Mouse (Mus musculus) 3T3-L1 (cell line): ENCODE results near the gene Larp1b.

Experiments
- DNase-seq: peaks from one replicate; pipeline ENCODE4 v3.0.0-alpha.2; 2015; ENCODE audit warnings: low read depth, low spot score

Gene Larp1b

DNA sequence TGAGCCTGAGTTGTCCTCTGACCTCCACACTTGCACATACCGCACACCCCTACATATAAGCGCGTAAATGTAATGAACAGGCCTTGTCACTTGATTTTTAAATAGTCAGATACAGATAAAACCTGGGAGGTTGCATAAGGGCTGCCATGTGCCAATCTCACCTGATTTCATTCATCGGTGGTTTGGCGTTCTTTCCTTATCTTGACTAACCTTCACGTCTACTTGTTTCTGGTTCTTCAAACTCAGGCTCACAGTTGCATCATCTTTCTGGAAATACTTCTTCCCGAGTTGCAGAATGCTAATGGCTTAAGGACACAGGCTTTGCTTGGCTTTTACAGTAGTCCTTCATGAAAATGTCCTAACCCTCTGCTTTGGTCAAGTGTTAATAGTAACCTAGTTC, 71.1 kb downstream of the Larp1b start:
- DNase-seq = no peak

DNA sequence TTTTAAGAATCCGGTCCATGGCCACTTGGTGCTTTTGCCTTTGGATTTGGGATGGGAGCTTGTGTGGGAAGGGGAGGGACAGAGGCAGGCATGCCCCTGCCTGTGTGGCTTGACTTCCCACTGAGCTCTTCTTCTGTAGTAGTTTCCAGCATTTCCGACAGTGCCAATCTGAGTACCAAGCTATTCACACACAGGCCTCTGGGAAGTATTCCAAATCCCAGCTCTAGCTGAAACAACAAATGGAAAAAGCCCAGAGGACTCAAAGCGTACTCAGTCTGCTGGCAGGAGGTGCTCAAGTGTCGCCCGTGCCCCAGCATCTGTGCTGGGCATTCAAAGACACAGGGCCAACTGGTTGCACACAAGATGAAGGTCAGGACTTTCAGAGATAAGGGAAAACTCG, 72.4 kb downstream of the Larp1b start:
- peak; percentile 44 for DNase-seq

DNA sequence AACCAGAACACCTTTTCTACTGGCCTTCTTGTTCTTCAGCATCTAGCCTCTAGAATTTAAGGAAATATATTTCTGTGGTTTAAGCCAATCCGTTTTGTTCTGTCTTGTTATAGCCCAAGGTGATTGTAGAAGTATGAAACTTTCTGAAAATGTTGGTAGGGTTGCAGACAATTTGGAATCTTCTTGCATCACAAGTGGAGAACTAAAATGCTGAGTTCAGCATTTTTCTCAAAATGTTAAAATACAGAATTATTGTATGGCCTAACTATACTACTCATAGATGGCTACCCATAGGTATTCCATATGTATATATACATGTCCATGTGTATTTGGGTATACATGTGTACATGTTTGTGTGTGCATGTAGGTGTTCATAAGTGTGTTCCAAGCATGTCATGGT, 81.1 kb downstream of the Larp1b start:
- no peak for DNase-seq

DNA sequence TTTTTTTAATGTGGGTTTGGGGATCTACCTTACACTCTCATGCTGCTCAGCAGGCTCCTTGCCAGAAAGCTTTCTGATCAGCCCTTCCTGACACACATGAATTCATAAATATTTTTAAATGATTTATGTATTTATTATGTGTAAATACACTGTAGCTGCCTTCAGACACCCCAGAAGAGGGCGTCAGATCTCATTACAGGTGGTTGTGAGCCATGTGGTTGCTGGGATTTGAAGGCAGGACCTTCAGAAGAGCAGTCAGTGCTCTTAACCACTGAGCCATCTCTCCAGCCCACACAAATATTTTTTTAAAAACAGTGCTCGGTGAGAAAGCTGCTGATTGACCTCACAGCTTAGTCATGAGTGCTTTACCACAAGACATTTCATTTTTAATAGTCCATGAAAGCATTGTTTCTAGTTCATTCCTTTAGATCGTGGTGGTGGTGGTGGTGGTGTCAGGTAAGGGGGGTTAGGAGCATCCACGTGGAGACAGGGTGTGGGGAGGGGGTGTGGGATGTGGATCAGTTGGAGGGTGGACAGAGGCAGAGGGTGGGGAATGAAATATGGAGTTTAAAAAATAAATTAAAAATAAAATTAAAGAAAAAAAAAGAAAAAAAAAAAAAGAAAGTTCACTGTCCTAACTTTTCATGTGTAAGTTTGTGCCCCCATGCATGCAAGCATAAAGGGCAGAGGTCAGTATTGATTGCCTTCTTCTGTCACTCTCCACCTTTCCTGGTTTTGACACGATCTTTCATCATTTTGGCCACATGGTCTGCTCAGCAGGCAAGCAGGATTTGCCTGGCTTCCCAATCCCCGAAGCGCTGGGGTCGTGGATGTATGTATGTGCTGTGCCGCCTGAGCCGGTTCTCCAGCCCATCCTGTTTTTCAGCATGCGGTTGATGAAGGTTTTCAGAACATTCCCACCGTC, 81.9 kb downstream of the Larp1b start:
- peak; percentile 77 for DNase-seq

DNA sequence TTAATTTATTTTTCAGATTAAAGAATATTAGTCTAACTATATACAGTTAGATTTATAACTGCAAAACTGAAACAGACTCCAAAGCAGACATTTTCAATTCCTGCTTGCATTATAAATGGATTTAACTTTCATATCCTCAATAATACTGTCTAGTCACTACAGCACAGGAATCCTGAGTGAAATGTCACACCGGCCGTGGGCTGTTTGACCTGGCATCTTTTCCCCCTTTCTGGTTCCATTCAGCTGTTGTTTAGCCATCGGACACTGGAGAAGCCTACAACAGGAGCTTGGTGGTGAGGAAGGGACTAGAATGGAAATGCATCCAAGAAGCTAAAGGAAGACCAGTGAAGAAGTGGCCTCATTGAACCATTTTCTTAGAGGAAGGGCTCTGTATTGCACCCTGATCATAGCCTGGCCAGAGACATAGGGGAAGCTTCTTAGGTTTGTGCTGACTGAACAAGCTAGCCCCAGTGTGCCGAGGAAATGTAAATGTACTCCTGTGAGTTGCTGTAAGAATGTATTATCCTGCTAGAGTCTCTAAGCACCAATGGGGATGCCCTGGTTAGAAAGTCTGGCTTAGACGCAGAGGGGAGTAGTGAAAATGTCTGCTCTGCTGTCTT, 88.8 kb downstream of the Larp1b start:
- DNase-seq = no peak

DNA sequence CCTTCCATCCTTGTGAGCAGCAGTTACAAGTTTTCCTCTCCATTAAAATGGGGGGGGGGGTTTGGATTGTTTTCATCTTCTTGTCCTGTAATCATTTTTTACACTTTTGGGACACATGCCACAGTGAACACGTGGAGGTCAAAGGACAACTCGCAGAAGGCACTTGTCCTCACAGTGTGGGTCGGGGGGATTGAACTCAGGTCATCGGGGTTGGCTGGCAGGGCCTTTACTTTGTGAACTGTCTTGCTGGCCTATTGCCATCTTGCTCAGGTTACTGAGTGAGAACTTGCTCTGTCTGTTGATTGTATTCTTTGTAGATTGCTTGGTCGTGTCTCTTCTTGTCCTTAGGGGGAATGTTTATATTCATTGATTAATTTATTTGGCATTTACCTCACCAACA, 91.6 kb downstream of the Larp1b start:
- no peak for DNase-seq

DNA sequence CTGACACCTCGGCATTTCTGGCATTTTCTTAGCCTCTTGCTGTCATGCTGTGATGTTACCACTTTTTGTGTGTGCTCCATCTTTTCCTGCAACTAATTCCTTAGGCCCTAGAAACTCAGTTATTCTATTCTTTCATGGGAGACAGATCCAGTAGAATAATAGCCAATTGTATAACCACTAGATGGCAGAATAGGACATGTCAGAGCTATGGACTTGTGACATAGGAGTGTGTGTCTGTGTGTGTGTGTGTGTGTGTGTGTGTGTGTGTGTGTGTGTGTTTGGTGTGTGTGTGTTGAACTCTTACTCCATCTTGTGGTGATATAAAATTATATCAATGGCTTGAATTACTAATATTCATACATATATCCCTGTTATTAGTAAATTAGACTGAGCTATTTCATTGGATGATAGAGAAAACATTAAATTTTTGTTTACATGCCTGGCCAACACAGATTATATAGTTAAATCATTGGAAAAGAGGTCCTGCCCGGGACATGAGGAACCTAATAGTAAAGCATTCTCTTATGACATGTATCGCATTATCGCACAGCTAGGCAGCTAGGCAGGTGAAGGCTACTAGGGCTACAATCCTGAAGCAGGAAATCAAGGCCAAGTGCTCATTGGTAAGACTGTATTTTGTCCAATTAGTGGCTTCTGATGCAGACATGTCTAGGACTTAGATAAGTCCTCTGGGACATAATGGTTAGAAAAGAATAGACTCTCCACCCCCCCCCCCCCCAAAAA, 92.7 kb downstream of the Larp1b start:
- peak; percentile 81 for DNase-seq

DNA sequence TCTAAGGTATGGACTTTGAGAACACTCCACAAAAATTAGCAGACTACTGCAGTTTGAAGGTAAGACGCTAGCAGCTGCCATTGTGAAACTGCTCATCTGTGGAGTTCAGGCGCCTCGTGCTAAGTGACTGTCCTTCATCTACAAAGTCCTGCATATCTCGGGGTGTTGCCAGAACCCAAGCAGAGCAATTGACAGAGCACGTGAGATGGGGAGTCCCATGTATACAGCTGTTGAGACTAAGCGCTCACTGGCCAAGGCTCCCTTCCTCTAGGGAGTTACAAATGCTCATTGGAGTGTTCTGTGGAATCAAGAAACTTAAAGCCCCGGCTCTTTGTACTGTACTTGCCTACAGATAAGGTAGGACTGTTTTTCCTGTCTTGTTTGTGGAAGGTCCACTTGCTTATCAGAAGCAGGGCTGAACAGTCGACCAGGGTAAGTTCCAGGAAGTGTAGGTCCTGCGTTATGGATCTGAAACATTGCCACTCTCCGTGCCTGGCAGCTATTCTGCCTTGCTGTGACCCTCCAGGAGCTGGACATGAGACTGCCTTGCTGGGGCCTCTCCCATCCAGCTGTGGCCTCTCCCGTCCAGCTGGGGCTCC, 94.2 kb downstream of the Larp1b start:
- no peak for DNase-seq

DNA sequence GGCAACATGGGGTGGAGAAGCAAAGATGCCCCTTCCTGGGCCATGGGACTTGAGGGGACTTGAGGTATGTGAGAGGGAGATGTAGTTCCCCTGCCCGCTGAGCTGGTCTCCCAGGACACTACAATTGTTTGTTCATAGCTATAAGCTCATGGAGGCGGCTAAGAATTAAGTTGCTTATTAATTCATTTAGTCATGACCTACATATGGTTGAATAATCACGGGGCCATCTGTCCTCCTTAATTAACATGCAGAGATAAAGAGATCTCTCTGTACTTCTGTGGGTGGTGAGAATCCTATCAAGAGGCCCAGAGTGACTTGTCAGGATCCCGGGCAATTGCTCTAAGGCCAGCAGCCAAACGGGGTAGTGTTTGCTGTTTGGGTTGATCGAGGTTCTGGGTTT, 98.2 kb downstream of the Larp1b start:
- no peak for DNase-seq

DNA sequence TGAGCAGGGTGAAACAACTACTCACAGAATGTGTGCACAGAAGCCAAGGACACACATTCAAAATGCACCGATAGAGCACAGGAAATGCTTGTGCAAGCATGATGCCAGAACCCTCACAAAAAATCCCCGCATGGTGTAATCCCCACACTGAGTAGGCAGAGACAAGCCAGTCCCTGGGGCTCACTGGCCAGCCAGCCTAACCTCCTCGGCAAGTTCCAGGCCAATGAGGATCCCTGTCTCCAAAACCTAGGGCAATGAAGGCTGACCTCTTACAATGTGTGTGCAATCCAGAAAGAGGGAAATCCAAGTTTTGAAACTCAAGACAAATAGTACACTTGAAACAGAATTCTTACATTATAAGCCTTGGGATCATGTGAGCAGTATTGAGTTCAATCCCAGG, 103.7 kb downstream of the Larp1b start:
- DNase-seq = no peak

DNA sequence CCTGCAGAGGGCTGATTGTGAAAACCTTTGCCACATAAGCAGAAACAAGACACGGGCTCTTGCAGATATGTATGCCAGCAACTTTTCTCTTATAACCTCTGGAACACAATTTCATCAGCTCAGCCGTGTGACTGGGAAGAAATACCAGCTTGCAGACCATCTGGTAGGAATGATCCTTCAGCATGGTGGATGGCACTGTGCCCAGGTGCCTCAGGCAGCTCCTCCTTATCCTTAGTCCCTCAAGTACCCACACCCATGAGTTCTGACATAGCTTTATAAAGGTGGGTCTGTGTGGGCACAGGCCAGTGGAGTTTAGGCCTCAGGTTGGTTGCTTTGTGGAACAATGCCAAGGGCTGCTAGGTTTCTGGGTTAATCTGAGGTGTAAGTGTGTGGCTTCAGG, 108.8 kb downstream of the Larp1b start:
- peak; percentile 78 for DNase-seq

DNA sequence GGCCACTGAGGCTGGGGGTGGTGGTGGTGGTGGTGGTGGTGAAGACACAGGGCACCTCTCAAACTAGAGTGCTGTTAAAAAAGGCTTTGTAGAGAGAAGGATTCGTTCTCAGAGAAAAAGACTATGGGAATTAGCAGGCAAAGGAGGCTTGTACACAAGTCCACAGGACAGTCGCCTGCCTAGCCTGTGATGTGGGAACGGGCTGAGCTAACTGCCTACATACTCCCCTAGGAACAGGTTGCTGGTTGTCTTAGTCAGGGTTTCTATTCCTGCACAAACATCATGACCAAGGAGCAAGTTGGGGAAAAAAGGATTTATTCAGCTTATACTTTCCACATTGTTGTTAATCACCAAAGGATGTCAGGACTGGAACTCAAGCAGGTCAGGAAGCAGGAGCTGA, 109.6 kb downstream of the Larp1b start:
- DNase-seq = no peak

DNA sequence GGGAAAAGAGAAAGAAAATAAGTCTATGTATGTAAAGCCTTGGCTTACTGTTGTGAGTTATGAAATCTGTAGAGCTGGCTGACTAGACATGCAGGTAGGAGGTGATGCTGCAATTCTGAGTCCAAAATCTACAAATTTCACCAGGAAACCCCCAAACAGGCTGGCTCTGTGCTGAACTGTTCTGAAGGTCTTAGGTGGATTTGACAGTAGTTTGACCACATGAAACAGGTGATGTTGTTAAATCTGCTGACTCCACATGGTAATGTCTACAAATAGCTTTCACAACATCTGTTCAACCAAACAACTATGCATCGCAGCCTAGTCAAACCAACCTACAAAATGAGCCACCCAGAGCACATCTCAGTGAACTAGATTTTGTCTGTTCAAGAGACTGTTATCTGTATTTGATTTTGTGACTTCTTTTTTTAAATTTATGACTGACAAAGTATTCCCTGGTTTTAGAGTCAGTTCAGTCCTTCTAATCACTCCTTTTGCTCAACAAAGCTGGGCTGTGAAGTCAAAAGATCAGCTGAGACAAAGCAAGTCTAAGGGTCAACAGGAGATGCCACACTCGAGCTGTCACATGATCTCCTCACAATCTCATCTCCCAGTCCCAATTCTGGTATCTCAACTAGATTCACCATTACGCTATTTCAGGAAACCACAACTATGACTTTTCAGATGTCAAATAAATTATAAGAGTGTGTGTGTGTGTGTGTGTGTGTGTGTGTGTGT, 112.4 kb downstream of the Larp1b start:
- DNase-seq = no peak

DNA sequence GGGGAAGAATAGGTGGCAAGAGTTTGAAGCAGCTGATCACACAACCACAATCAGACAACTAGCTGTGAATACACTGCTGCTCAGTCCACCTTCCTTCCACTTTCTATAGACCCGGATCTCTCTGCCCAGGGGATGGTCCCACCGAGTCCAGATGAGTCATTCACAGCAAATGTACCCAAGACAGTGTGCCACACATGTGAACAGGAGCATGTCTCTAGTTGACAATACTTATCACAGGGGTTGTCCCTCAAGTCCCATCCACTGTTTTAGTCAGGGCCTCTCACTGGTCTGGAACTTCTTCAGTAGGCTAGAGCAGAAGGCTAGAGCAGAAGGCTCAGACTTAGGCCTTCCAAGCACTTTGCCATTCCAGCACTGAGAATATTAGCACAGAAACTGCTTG, 113.1 kb downstream of the Larp1b start:
- no peak for DNase-seq

DNA sequence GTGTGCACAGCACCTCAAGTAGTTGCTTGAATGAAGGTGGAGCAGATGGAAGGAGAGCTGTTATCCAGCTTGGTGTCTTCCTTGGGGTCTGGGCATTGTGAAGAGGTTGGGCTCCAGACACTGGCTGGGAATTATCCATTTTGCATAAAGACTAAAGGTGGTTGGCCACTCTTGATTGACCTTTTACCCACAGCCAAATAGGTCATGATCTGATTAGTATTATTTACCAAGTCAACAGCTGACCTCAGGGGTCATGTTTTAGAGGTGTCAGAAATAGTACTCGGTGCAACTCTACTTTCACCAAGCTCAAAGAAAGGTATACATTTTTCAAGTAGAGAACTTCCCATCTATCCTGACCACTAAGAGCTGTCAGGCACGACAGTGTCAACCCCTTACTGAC, 115.7 kb downstream of the Larp1b start:
- no peak for DNase-seq

DNA sequence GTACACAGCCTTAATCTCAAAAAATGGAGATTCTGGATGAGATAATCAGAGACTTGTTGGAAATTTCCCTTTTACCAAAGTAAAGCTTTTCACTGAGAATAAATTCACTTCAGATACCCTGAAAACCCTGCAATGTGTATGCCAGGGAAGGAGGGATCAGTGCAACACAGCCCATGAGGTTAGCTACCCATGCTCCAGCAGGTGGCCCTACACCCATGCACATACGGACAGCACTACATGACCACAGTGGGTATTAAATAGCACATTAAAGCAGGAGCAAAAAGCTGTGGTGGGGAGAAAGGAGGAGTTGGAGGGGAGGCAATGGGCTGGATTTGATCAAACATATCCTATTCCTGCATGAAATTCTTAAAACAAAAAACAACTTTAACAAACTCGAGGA, 120.9 kb downstream of the Larp1b start:
- DNase-seq = no peak

DNA sequence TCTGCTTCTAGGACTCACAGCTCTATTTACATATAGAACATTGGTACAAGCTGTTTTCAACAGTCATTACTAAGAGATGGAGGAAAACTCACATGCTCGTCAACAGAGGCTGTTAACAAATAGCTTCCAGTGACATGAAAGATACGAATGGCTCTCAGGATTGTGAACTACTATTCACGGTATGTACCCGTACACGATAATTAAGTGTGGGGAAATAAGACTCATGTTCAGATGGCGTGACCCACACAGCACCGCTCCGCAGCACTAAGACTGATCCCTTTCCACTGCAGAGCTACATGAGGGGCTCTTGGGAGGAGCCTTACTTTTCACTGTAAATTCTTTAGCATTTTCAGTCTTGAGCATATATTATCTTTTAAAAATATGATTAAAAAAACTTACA, 125.7 kb downstream of the Larp1b start:
- DNase-seq = no peak

DNA sequence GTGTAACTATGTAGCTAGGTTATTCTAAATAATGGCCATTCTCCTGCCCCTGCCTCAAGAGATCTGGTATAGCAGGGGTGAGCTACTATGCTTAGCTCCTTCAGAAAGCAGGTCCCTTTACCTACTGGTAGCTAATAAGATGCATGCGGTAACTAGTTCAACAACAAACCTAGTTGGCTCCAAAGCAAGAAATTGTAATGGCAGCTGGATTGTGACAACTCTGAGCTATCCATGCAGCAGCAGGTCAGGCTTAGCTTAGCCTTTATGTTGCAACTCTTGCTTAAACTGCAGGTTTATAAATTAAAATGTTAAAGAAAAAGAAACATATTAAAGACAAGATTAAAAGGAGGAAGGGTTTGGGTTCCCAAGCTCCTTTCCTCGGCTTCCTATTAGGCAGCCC, 129.0 kb downstream of the Larp1b start:
- DNase-seq = no peak

DNA sequence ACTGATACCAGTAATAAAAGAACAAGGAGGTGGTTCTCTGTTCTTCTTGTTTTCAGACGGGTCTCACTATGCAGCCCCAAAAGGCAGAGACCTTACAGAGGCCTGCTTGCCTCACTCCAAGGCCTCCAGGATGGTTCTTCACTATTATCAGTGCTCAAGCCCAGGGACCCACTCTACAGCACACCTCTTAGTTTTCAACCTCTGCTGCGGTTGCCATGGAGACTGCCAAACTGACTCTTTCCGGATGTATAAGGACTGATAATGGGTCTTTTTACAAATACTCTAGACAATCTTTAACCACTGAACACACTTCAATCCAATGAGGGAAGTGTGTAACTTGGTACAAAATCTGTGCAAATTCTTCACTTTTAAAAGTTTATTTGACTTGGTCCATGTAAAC, 131.1 kb downstream of the Larp1b start:
- no peak for DNase-seq

DNA sequence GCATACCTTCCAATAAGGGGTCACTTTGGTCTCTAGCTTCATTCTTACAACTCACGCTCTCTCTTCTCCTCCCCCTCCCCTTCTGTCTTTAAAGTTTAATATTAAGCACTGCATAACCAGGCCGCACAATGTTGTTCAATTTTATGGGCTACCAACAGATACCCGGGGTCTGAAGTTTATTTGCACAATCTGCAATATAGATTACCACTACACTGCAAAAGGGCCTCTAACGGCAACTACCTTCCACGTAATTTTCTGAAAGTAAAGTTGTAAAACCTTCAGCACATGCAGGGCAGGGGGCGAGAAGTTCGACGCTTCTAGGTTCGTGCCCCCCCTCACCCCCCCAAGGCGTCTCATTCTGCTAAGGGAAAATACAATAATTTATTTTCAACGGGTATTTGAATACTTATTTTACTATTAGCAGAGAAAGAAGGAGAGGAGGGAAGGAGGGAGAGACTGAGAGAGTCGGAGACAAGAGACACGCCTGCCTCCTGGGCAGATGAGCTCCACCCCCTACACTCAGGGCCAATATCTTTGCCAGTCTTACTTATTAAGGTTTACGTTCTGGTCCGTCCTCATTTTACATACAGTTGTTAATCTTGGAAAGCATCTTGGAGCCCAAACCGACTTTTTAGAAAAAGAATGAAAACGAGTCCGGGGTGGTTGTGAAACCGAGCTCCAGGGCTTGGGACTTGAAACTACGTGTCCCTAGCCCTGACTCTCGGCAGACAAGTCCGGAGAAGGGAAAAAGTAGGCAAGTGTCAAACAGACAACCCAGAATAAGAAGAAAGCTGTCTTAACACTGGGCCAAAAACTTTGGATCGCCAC, 132.1 kb downstream of the Larp1b start:
- DNase-seq = peak; percentile 75

DNA sequence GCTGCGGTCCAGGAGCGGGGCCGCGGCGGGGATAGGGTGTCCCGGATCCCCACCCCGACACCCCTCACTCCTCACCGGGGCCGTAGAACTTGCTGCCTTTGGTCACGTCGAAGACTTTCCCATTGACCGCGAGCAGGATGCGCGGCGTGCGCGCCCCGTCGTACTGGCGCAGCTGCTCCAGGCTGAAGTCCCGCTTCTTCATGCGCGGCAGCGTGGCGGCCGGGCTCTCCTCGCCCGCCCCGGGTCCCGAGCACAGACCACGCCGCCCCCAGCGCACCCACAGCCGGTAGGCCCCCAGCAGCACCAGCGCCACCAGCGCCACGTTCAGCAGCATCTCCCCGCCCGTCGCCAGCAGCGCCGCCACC, 132.9 kb downstream of the Larp1b start:
- DNase-seq = peak; percentile 40
